Mouse (Mus musculus): Measurements from ENCODE around the gene Aars2. TPM values are rescaled to one million over a fixed set of nuclear protein-coding genes. Genes with fewer than 3 reads are reported as not detected.

The Aars2 gene
- total RNA-seq, 2 experiments from 2014 or later, result 19.4 to 19.6 TPM

DNA sequence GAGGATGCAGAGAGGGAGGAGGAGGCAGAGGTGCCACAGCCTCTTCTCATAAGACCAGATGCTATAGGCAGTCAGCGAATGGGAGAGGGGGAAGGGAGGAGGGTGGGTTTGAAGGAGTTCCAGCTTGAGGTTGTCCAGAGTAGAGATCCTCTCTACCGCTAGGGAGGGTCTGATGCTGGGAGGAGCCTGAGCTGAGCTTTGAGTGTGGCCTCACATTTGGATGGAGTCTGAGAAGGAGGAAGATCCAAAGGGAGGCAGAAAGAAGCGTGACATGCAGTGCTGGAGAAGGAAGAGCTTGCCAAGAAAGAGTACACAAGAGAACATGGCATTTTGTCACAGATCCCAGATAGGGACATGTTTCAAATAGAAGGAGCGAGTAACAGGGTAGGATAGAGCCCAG lies 31.8 kb downstream of the Aars2 start:
- intact Hi-C loops (cut with DNase I), result no loop called here
- no peak for DNase-seq

- intact Hi-C loops (cut with DNase I), result no loop called here
- no peak for DNase-seq
These were observed 33.0 kb downstream of the Aars2 start for GRCm38 (mm10) chr17:45539664-45540063.

DNA sequence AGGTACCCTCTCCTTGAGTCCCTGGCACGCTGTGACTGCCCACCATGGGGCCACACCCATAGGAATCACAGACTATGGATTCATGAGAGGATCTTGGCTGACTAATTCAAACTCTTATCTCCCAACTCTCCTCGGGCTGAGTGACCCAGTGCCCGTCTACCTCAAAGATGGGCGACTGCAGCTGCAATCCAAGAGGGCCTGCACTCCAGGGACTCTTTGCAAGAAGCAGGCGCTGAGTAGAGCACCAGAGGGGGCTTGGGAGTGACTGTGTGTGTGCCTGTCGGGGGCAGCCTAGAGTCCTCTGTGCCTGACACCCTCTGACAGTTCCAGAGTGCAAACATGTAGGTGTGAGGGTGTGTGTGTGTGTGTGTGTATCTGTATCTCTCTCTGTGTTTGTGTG lies 35.5 kb downstream of the Aars2 start:
- intact Hi-C loops (cut with DNase I), result no loop called here
- DNase-seq, result no peak

DNA sequence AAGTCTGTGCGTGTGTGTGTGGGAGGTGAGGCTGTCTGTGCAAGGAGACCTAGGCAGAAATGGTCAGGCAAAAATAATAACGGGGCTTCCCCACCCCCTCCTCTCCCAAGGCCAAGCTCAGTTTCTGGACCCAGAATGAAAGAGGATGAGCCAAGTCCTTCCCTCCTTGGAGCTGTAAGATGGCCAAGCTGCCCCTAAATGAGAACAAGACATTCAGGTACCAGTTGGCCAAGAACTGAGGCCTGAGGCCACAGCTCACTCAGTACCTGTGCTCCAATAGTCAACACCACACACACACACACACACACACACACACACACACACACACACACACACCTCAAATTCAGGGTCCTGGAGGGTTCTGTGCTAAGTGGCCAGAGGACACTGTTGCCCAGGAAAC lies 36.1 kb downstream of the Aars2 start:
- intact Hi-C loops (cut with DNase I), result no loop called here
- DNase-seq, result no peak

- no peak for DNase-seq
- intact Hi-C loops (cut with DNase I), result no loop called here
These were observed 36.5 kb downstream of the Aars2 start for GRCm38 (mm10) chr17:45543115-45543514.

GRCm38 (mm10) chr17:45544001-45544872 lies 37.6 kb downstream of the Aars2 start:
- DNase-seq, result no peak
- intact Hi-C loops (cut with DNase I), result no loop called here

DNA sequence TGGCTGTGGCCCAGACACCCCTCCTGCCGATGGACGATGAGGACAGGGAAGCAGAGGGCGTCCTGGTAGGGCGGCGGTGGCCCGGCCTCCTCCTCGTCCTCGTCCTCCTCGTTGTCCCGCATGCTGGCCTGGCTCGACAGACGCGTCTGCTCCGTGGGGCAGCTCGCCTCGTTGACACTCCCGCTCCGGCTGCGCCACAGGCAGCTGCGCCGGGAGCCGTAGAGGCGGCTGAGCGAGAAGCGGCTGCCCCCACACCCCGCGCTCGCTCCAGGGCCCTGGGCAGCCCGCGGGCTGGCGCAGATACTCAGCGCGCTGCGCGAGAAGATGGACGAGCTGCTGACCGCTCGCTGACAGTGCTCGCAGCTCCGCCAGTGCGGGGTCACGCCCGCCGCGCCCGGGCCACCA lies 38.2 kb downstream of the Aars2 start:
- no peak for DNase-seq
- intact Hi-C loops (cut with DNase I), result no loop called here

DNA sequence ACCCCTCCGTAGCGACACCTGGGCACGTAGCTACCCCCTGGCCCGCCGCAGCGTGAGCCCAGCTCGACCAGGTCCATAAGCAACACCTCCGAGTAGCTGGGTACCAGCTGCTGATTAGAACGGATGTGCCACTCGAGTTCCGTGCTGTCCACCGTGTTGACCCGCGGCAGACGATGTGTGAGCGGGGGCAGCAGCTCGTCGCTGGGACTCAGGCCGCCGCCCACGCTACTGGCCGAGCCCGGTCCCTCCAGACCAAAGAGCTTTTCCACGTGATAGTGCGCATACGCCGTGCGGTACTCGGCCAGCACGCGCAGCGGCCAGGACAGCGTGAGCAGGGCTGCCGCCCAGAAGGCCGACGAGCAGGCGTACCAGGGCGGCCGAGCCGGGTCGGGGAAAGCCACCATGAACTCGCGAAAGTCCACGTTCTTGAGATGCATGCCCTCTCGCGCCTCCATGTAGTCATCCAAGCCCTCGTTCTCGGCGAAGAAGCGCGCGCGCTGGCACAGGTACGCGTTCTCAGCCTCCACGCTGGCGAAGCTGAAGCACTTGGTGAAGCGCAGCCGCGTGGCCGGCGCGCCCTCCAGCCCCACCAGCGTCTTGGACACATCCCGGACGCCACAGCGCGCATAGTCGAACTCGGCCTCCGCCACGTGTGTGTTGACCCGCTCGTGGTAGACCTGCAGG lies 38.8 kb downstream of the Aars2 start:
- DNase-seq, result no peak
- intact Hi-C loops (cut with DNase I), result no loop called here

DNA sequence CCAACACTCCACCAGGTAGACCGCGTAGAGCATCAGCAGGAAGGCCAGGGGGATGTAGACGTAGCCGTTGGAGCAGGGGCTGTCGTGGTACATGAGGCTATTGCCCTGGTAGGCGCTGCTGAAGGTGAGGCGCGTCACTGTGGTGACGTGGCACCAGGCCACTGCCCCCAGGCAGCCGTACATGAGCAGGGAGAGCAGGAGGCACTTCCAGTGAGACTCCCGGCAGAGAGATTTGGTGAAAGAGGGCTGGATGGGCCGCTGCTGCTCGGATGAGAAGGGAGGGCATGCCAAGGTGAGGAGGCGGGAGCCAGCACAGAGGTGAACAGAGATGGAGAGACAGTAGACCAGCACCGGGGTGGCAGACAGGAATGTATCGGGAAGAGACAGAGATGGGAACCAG lies 40.3 kb downstream of the Aars2 start:
- intact Hi-C loops (cut with DNase I), result no loop called here
- no peak for DNase-seq

DNA sequence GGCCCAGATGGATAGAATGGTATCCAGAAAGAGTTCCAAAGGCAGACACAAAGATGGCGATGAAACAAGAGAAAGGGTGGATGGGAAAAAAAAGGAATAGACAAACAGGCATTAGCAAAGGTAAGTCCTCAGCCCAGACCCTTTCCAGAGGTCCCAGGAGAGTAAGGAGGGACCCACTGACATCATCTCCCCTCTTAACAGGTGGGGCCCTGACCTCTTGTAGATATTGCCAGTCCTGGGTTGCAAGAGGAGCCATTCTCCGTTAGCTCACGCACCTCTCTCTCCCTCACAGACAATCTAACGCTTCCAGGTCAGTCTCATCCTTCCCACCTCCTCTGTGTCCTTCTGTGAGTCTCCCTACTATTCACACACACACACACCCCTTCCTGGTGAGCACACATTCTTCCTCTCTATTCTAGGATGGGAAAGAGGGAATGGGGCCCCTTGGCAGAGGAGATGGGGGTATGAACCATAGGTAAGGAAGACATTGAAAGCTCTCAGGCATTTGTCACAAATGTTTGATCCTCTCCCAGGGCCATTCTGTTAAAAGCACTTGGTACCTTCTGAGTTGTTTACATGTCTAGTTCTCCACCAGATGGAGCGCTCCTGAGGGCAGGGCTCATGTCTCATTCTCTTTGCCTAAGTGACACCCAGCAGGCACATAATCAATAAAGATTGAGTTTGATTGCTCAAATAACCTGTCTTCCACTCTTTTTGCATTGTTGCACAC lies 41.0 kb downstream of the Aars2 start:
- no peak for DNase-seq
- intact Hi-C loops (cut with DNase I), result no loop called here

DNA sequence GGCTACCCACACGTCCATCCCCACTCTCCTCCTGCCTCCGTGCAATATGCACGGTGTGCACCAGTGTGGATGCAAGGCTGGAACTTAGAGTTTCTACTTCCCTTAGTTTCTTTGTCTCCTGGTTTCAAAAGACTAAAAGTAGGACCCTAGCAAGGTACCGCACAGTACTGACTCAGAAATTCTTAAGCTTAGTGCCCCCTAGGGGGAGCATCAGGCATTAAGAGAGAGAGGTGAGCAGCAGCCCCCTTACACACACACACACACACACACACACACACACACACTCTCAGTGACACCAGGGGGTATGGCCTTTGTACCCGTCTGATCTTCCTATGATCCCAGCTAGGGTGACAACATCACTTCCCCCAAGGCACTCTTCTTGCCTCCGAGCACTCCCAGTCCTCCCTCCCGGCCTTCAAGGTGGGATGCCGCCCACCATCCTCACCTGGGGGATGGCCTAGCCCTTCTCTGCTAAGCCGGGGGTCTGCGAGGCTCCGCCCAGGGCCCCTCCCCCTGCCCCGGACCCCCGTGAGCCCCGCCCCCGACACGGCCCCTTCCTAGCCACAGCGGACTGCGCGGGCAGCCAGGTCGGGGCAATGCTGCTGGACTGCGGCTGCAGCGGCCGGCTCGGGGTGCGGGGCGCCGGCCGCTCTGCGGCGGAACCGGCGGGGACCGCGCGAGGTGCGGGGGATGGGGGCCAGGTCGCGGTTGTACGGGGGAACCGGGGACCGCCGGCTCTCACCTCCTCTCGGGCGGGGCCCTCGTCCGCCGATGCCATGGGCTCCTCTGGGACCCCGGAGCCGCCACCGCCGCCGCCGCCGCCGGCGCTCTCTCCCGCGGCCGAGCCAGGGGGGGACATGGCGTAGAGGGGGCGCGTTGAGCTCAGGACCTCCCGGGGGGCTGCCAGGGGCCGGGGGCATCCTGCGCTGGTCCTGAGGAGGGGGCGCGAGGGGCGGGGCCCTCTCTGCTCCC lies 42.2 kb downstream of the Aars2 start:
- intact Hi-C loops (cut with DNase I), result no loop called here
- DNase-seq, result no peak

- intact Hi-C loops (cut with DNase I), result no loop called here
These were observed 43.1 kb downstream of the Aars2 start, which contains the start of gene Tmem151b for GRCm38 (mm10) chr17:45549617-45550181. Tmem151b (minus strand) TSS chr17:45549677.

DNA sequence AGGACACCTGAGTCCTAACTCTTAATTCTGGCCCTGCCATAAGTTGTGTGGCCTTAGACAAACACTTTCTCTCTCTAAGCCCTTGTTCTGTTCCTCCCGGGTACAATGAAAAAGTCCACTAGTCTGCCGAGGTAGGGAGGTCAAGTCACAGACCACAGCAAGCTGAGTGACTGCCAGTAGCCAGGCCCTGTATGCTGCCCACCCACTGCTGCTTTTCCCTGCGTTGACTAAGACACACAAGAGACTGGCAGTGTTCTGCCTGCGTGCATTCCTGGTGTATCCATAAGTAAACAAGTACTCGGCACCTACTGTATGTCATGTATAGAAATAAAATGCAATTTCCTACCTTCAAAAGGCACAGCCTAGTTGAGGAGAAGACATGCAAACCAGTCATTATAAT lies 43.6 kb downstream of the Aars2 start:
- intact Hi-C loops (cut with DNase I), result no loop called here
- DNase-seq, result no peak

More at GRCm38 (mm10) chr17:45549617-45550181, 43.1 kb downstream of the Aars2 start, which contains the start of gene Tmem151b:
- no peak for DNase-seq

DNA sequence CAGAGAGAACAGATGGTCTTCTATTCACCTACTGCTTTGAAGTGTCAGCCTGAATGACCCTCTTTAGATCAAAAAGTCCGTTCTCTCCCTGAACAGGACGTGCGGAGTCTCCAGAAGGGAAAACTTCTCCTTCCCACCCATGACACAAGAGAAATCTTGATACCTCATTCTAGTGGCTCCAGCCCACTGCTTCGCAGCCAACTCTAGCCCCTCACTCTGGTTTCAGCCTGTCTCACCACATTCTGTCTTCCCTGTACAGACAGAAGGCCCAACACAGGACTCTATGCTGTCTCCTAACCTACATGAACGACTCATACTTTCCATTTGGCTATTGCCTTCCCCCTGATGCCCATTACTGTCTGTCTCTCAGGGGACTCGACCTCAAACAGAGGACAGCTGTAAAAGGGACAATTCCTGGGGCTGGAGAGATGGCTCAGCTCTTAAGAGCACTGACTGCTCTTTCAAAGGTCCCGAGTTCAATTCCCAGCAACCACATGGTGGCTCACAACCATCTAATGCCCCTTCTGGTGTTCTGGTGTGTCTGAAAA lies 44.7 kb downstream of the Aars2 start:
- intact Hi-C loops (cut with DNase I), result no loop called here
- DNase-seq, result no peak

DNA sequence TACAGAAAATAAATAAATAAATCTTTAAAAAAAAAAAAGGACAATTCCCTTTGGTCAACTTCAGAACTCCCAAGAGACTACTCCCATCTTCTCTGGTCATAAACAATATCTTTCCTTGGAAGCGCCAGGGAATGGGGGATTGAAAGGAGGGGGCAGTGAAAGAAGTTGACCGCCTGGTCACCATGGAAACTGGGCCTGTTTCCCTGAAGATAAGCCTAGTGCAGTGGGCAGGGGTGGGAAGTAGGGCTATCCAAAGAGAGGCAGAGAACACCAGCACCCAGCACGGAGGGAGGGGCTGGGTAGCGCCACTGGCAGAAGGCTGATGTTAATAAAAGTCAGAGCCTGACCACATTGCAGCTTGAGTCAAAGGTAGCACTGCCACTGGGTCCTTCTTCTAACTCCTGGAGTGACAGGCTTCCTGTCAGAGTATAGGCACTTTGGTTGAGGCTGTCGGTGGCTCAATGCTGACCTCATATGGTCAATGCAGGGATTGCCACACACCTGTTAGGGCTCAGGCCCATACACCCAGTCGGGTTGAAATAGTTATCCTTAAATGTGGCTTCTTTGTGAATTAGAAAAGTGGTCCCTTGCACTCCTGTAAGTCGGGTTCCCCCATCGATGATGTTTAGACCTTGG lies 45.3 kb downstream of the Aars2 start:
- DNase-seq, result peak; percentile 78 to 85
- intact Hi-C loops (cut with DNase I), result loop anchor here (1.0 kb wide), 2 partner anchors 36 to 74 kb away; no protein-coding TSS in a partner anchor

DNA sequence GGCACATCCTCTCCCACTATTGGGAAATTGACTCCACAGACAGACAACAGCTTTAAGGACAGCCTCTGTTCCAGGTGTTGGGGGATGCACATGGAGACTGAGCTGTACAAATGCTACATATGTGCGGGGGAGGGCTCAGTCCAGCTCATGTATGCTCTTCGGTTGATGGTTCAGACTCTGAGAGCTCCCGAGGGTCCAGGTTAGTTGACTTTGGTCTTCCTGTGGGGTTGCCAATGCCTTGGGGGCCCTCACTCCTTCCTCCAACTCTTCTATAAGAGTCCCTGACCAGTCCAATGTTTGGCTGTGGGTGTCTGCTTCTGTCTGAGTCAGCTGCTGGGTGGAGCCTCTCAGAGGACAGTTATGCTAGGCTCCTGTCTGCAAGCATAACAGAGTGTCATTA lies 46.4 kb downstream of the Aars2 start:
- intact Hi-C loops (cut with DNase I), result no loop called here

DNA sequence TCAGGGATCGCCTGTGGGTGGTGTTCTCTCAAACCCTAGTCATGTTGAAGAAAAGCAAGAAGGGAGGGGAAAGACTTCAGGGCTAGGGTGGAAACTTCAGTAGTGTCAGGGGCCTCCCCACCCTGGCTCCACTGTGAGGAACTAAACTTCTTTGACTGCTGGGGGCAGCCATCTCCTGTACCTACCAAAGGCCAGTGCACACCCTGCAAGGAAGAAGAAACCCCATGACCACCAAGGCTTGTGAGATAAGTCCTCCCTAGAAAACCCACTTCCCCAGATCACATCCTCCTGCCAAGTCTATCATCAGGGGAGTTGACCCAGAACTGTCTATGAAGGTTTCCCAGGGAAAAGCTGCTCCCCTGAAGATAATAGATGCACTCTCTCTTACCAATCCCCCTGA lies 47.8 kb downstream of the Aars2 start:
- no peak for DNase-seq
- intact Hi-C loops (cut with DNase I), result no loop called here

More for the DNA sequence above, 46.4 kb downstream of the Aars2 start:
- no peak for DNase-seq

DNA sequence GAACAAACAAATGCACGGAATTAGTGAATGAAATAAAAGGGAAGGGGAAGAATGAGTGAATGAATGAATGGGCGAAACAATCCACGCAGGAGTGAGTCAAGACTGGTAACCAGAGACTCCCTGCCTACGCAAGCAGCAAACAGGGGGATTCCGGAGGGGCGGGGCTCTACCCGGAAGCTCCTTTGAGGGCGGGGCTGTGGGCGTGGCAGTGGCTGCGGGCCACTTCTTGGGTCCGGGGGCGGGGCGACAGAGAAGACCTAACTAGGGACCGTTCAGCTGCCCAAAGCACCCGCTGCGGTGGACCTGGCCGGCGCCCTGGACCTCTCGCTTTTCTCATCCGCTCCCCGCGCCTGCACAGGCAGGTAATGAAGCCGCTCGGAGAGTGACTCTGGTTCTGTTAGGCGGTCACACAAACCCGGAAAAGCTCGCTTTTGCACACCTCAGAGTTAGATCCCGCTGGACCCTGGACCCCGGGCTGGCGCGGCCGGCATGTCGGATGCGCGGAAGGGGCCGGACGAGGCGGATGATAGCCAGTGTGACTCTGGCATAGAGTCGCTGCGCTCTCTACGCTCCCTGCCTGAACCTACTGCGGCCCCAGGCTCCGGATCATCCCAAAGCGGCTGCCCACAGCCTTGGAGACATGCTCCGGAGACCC lies 48.9 kb downstream of the Aars2 start, which contains the start of gene Nfkbie:
Gene Nfkbie (plus strand): TSS at position 252 of the 655 bp plus-strand sequence.
- peak; percentile 93 to 96 for DNase-seq
- intact Hi-C loops (cut with DNase I), result no loop called here

Data from heart, postnatal 36 days (tissue).